Mouse (Mus musculus) spleen, postnatal 14 days (tissue): Measurements from ENCODE around the gene Tmem53.
"Not testable (repeated sequence)": the region's sequence is repeated elsewhere in the genome, so short reads cannot be mapped to it uniquely, and the experiment has no call there.

ENCODE experiments used
- DNase-seq, 2 experiments: peaks; one replicate each; pipeline ENCODE4 v3.0.0; 2021 to 2022; ENCODE audit warnings: low spot score in 2 of 2

Tmem53 gene

GRCm38 (mm10) chr4:117250982-117251381 is 769 bp upstream of the Tmem53 start:
- DNase-seq: no peak

- no peak for DNase-seq
These were observed 600 bp downstream of the Tmem53 start for GRCm38 (mm10) chr4:117252351-117252750.

- no peak for DNase-seq
These were observed 1.0 kb downstream of the Tmem53 start for GRCm38 (mm10) chr4:117252755-117253154.

- no peak for DNase-seq
These were observed 1.7 kb downstream of the Tmem53 start for GRCm38 (mm10) chr4:117253218-117254016.

GRCm38 (mm10) chr4:117254017-117254627 is 2.4 kb downstream of the Tmem53 start:
- DNase-seq: no peak

GRCm38 (mm10) chr4:117254672-117255071 is 2.9 kb downstream of the Tmem53 start:
- no peak for DNase-seq

- DNase-seq: not testable (repeated sequence)
These were observed 8.2 kb downstream of the Tmem53 start for GRCm38 (mm10) chr4:117259909-117260308.

GRCm38 (mm10) chr4:117261222-117261621 is 9.5 kb downstream of the Tmem53 start:
- no peak for DNase-seq

- DNase-seq: no peak
These were observed 10.6 kb downstream of the Tmem53 start for GRCm38 (mm10) chr4:117262101-117262913.

GRCm38 (mm10) chr4:117262987-117263386 is 11.2 kb downstream of the Tmem53 start:
- no peak for DNase-seq

GRCm38 (mm10) chr4:117267284-117267683 is 15.5 kb downstream of the Tmem53 start:
- DNase-seq: peak; percentile 45 to 66

- DNase-seq: no peak
These were observed 16.2 kb downstream of the Tmem53 start for GRCm38 (mm10) chr4:117267831-117268437.

GRCm38 (mm10) chr4:117270278-117270677 is 18.5 kb downstream of the Tmem53 start:
- peak; percentile 43 to 69 for DNase-seq

GRCm38 (mm10) chr4:117272459-117272858 is 20.7 kb downstream of the Tmem53 start:
- no peak for DNase-seq

GRCm38 (mm10) chr4:117274720-117275119 is 23.0 kb downstream of the Tmem53 start:
- DNase-seq: no peak

GRCm38 (mm10) chr4:117276281-117276711 is 24.5 kb downstream of the Tmem53 start:
- no peak for DNase-seq

GRCm38 (mm10) chr4:117277021-117277420 is 25.3 kb downstream of the Tmem53 start:
- DNase-seq: no peak

- no peak for DNase-seq
These were observed 25.9 kb downstream of the Tmem53 start for GRCm38 (mm10) chr4:117277687-117278086.

GRCm38 (mm10) chr4:117278381-117279252 is 26.9 kb downstream of the Tmem53 start:
- no peak for DNase-seq

GRCm38 (mm10) chr4:117279253-117279642 is 27.5 kb downstream of the Tmem53 start:
- no peak for DNase-seq

- DNase-seq: no peak
These were observed 28.7 kb downstream of the Tmem53 start for GRCm38 (mm10) chr4:117280397-117280930.
